Mouse (Mus musculus) layer of hippocampus, adult 8-10 months (tissue): Measurements from ENCODE around the gene Rps21. TPM values are rescaled to one million over a fixed set of nuclear protein-coding genes. Genes with fewer than 3 reads are reported as not detected.

Source experiments
- DNase-seq, 2 experiments: peaks; one replicate each; pipeline ENCODE4 v3.0.0; 2022; ENCODE audit warnings: low spot score in 2 of 2
- microRNA-seq, 2 experiments: library from miRNA; unstranded; fragments of <30 nt; microRNA quantifications; one replicate each; pipeline ENCODE4 v1.2.0; 2022
- total RNA-seq, 4 experiments: library from RNA; stranded (reverse); gene quantifications; 2 replicates each; pipeline ENCODE4 v1.2.4; 2022

Rps21 gene
- total RNA-seq, 4 experiments from 2014 or later = 566 to 881 (median 750) TPM

DNA sequence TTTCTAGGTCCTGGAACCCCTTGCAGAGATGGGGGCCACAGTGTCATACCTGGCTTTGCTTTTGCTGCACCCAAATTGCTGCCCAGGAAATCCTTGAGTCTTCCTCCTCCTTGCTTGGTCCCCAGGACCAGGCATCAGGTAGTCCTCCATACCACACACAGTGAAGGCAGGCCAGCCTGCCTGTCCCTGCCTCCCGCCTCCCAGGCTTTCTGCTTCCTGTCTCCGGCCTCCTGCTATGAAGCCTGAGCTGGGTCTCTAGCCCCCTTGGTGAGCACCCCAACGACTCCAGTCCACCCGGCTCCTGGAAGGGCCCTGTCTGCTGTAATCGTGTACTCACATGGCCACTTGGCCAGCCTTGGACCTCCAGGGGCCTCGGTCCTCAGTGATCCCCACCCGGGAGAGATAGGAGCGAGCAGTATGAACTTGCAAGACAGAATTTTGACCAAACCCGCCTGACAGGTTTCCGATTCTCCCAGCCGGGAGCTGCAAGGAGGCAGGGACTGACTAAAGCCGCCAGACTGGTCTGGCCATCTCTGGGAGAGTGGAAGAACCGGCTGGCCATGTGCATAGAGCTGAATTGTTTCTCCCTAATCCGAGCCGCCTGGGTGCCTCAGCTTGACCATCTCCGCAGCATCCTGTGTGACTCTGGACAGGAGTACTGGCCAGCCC lies 32.4 kb downstream of the Rps21 start, which contains the start of gene Rbbp8nl:
Gene Rbbp8nl (minus strand): TSS at position 440 of the 669 bp plus-strand sequence.
- DNase-seq = no peak

DNA sequence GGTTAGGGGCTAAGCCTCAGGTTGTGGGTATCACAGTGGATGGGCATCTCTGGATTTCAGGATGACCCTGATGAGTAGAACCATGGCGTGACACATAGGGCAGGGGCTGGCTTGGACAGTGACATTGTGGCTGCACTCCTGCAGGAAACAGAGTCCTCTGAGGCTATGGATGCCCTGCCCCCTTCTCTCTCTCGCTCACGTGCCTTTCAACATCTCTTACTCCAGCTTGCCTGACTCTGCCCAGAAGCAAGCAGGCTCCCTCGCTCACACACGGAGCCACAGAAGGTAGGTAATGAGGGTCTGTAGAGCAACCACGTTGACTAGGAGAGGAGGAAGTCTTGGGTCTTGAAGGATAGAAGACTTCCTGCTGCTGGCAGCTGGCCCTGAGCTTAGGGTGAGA lies 33.3 kb downstream of the Rps21 start:
- DNase-seq = no peak

DNA sequence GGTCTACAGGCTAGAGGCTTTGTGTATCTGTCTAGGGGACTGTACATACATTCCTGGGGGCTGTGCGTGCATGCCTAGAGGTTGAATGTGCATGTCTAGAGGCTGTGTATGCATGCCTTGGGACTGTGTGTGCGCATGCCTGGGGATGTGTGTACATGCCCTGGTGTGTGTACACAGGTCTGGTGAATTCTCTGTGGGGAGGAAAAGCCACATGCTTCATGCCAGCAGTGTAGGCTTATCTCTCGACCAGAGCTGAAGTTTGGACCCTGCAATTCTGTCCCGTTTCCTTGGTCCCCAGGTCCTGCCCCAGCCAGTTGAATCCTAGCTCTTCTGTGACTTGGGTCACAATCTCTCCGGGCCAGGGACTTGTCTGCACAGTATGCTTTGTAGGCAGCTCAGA lies 34.4 kb downstream of the Rps21 start:
- DNase-seq = no peak

DNA sequence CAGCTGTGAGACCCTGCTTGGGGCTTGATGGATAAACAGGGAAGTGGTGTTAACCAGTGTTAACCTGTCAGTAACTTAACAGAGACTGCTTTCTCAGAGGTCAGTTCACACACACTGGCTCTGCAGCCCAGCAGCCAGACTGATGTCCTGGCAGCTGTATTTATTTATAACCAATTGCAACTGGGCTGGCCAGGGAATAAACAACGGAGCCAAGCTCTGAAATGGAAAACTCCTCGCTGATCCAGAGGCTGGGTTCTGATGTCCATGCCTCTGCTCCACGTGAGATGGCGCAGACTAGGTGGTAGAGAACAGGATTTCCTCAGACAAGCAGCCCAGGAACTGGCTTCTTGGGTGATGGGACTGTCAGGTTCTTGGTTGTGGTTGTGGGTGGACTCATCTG lies 34.8 kb downstream of the Rps21 start:
- DNase-seq = no peak

DNA sequence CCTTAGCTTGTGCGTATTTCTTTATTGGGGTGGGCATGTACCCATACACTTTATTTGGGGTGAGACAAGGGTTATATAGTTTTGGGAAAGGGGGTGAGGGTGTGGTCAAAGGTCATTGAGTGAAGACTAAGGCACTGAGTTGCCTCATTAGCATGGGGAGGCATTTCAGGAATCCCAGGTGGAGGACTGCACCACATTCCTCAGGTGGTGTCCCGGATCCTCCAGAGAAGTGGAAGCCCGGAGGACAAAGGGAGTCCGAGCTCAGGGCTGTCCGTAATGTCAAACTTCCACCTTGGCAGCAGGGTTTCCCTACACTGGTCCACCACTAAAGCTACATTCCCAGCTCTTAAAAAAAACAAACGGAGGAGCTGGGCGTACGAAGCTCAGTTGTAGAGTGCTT lies 35.7 kb downstream of the Rps21 start:
- no peak for DNase-seq

DNA sequence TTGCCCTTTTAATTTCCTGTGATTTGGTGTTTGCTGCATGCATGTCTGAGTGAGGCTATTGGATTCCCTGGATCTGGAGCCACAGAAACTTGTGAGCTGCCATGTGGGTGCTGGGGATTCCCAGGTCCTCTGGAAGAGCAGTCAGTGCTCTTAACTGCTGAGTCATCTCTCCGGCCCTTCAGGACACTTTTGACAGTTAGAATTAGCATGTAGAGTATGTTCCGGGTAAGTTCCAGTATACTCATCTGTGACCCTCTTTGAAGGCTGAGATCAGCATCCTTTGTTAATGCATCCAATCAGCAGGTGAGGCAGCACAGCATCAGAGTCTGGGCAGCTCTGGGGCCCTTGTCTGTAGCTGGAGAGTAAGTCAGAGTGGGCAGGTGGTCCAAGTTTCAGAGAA lies 43.1 kb downstream of the Rps21 start:
- DNase-seq = no peak

DNA sequence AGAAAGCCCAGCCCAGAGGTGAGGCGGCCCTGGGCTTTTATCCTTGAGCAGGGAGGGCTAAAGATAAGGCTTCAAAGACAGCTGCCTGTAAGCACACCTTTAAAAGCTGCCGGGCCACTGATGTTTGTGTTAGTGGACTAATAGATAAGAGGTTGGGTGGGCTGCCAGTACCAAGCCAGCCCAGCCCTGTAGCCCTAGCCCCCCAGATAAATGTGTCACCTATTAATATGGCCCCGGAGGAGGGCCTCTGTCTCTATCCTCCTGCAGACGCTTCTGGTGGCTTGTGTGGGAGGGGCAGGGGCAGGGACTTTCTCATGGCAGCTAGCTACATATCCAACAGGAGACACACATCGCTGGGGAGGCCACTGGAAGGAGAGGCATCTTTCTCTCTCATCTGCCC lies 43.6 kb downstream of the Rps21 start:
- no peak for DNase-seq

DNA sequence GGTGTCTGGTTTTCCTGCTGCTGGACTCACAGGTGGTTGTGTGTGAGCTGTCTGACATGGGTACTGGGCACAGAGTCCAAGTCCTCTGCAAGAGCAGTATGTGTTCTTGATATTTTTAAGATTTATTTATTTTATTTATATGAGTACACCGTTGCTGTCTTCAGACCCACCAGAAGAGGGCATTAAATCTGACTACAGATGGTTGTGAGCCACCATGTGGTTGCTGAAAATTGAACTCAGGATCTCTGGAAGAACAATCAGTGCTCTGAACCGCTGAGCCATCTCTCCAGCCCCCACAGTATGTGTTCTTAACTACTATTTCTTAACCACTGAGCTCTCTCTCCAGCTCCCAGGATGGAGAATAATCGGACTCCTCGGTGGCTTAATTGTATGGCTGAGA lies 45.0 kb downstream of the Rps21 start:
- no peak for DNase-seq

DNA sequence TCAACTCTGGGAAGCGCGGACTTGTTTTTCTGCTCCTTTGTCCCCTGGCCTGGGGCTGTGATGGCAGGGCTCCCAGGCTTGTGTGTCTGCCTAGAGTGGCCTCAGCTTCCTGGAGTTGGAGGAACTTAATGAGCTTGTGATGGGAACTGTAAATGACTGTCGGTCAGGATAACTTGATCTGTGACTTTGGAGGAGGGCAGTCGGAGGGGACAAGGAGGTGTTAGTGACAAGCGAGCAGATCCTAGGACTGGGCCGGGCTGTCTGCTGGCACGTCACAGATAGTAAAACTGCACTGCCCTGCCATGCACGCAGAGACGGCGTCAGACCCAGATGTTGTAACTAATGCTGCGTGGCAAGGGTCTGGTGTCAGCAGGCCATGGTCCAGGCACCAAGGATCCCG lies 46.3 kb downstream of the Rps21 start:
- no peak for DNase-seq

DNA sequence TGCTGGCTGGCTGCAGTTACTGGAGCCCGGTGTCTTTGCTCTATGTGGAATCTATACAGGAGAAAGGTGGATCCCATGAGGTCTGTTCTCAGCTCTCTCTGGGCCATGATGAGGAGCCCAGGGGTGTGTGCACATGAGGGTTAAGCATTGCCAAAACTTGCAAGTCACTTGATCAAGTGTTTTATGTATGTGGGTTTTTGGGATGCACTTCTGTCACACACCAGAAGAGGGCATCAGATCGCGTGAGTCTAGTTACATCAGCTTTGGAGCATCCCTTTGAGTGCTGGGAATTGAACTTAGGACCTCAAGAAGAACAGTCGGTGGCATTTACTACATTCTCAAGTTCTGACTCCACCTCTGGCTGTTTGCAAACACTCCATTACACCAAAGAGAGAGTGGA lies 47.4 kb downstream of the Rps21 start:
- DNase-seq = no peak

DNA sequence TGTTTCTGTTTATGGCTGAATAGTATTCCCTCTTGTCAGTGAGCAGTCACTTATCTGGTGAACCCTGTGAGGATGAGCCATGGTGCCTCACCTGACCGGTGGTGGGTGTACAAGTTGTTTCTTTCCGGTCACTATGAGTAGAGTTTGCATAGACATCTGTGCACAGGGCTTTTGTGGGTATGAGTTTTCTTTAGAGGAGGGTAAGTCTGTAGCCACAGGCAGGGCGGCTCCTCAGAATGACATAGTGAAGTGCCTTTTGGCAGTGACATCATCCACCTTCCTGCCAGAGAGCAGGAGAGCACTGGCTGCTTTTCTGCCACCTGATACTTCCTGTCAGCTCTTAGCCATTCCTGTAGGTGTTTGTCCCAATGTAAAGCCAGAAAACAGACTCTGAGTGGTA lies 48.3 kb downstream of the Rps21 start:
- no peak for DNase-seq

DNA sequence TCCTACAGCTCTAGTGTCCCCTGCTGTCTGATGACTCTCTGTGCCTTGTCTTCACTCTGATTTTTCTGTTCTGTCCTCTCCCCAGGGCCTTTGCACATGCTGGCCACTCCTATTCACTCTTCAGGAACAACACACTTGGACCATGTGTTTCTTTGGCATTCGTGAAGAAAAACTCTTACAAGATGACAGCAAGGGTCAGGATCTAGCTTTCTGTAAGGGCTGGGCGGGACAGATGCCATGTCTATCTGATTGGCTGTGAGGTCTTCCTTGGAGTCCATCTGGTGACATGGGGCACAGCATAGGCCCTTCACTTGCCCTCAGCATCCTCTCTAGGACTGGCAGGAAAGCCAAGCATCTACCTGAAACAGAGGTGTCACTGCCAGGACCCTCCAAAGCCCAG lies 48.8 kb downstream of the Rps21 start:
- no peak for DNase-seq

DNA sequence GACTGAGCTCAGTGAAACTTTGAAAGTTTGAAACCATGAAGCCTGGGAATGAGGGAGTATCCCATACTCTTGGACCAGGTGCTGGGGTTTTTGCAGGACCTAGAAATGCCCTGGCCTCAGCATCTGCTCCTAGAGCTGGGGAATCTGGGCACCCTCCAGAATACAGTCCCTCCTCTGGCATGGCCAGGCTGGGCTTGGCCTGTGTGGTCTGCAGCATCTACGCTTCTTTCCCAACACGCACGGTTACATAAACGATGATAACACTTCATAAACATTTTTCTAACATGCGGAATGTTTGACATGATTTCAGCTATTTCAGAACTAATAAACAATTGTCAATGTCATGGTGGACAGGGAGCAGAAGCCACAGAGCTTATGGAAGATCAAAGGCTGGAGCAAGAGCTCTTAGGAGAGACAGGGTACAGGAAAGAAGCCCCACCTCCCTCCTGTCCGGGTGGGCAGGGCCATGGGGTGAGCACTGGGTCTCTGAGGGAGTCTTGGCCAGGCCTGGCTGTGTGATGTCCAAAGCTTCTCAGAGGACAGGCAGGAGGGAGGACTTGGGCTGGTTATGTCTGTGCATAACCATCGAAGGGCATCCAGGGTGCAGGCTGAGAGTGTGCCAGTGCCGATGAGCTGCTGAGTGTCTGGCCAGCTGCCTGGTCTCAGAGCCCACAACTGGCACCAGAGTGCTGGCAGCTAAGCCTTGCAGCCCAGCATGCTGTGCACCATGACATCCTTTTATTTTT lies 49.4 kb downstream of the Rps21 start:
- no peak for DNase-seq

DNA sequence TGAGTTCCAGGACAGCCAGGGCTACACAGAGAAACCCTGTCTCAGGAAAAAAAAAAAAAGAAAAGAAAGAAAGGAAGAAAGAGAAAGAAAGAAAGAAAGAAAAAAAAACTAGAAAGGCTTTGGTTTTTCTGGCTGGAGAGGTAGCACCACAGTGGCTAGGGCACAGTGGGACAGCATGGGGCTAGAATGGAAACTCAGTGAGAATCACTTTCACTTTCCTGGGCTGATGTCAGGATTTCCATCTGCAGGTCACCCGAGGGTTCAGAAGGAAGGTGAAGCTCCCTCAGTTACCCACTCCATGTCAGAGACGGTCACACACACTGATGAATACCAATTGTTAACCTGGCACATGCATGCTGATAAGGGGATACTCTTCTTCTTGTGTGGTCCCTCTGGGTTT lies 50.5 kb downstream of the Rps21 start:
- no peak for DNase-seq

Small RNA genes lying within 50 kb of the gene (microRNA-seq; reads per million reads assigned to microRNA genes)
- gene Mir3091 = 0 reads per million in 2 experiments

Other genes with a start within 250 kb of the Rps21 start
- gene Lsm14b, start 232.4 kb upstream of the Rps21 start, total RNA-seq = 10 to 100 TPM; 83.3 to 97.9 (median 92.6) TPM
- gene Psma7, start 214.9 kb upstream of the Rps21 start, total RNA-seq = 100 to 1,000 TPM; 152 to 188 (median 166) TPM
- gene Ss18l1, start 214.9 kb upstream of the Rps21 start, total RNA-seq = 10 to 100 TPM; 41.2 to 46.5 (median 43.2) TPM
- 10 to 100 TPM; 15.6 to 25.8 (median 19.3) TPM for gene Mtg2, start 186.8 kb upstream of the Rps21 start, total RNA-seq
- 10 to 100 TPM; 48.3 to 55.8 (median 50.0) TPM for gene Hrh3, start 152.9 kb upstream of the Rps21 start, total RNA-seq
- gene Osbpl2, start 138.1 kb upstream of the Rps21 start, total RNA-seq = 10 to 100 TPM; 49.3 to 57.5 (median 52.7) TPM
- gene Adrm1, start 85.9 kb upstream of the Rps21 start, total RNA-seq = 100 to 1,000 TPM in 3 of 4 experiments, 10 to 100 TPM in 1; 97.9 to 107 (median 104) TPM
- gene Lama5, start 31.5 kb upstream of the Rps21 start, total RNA-seq = 10 to 100 TPM in 2 of 4 experiments, 1 to 10 TPM in 2; 7.6 to 11.7 (median 10.2) TPM
- 10 to 100 TPM; 30.1 to 32.9 (median 31.7) TPM for gene Cables2, start 16.1 kb downstream of the Rps21 start, total RNA-seq
- gene Rbbp8nl, start 32.5 kb downstream of the Rps21 start, total RNA-seq = not detected
- gene Gata5, start 77.3 kb downstream of the Rps21 start, total RNA-seq = not detected
- gene Slco4a1, start 198.9 kb downstream of the Rps21 start, total RNA-seq = 1 to 10 TPM; 1.7 to 2.8 (median 2.1) TPM
- 1 to 10 TPM; 3.1 to 4.7 (median 4.3) TPM for gene Ntsr1, start 242.6 kb downstream of the Rps21 start, total RNA-seq